Mouse (Mus musculus): ENCODE data around the gene Tmcc3.

GRCm38 (mm10) chr10:94601034-94601433 is 289.3 kb downstream of the Tmcc3 start:
- no peak for TF ChIP-seq CTCF (IDR thresholded peaks at IDR 0.05)
- no peak for TF ChIP-seq EP300 (IDR thresholded peaks at IDR 0.05)
